Mouse (Mus musculus): ENCODE results near the gene Fgfr2. TPM values are rescaled to one million over a fixed set of nuclear protein-coding genes. Genes with fewer than 3 reads are reported as not detected.

The Fgfr2 gene
- total and polyA plus RNA-seq, 2 experiments from 2014 or later: 17.1 to 47.6 TPM

GRCm38 (mm10) chr7:132804461-132804860 is 318.7 kb downstream of the Fgfr2 start:
- Histone ChIP-seq H3K4me2 (ENCODE audit: low read depth) (no peak overlapping the region), H3K4me3 (ENCODE audit: low read depth, low read length) (no peak overlapping the region), H3K27ac (ENCODE audit: low read depth, low read length) (no peak overlapping the region), H3K9me3 (ENCODE audit: low read length) (no peaks in the 10 kb centered on the region), H3K36me3 (ENCODE audit: insufficient read depth) (no peaks in the 10 kb centered on the region), H3K27me3 (ENCODE audit: insufficient read depth, low read length) (no peaks in the 10 kb centered on the region), H3K4me1 (ENCODE audit: insufficient read depth) (peaks cover 19% of the 10 kb centered on the region; the same call in 1 of the 2 replicates), H3K9ac (no peak overlapping the region)
- WGBS: 84% methylated on average over 7 of the region's 7 CpGs
- DNase-seq (no peak), ATAC-seq (no peak)
- no peak for TF ChIP-seq CTCF (IDR thresholded peaks at IDR 0.05; ENCODE audit: low read depth)

GRCm38 (mm10) chr7:132803962-132804361 is 319.2 kb downstream of the Fgfr2 start:
- no peaks in the 10 kb centered on the region for H3K9me3 ChIP-seq (ENCODE audit: low read length)
- TF ChIP-seq CTCF (IDR thresholded peaks at IDR 0.05; ENCODE audit: low read depth): no peak
- H3K27me3 ChIP-seq (ENCODE audit: insufficient read depth, low read length): no peaks in the 10 kb centered on the region
- H3K4me1 ChIP-seq (ENCODE audit: insufficient read depth): peaks cover 18% of the 10 kb centered on the region; the same call in 1 of the 2 replicates
- no peak overlapping the region for H3K9ac ChIP-seq
- H3K27ac ChIP-seq (ENCODE audit: low read depth, low read length): no peak overlapping the region
- no peak overlapping the region for H3K4me2 ChIP-seq (ENCODE audit: low read depth)
- no peak overlapping the region for H3K4me3 ChIP-seq (ENCODE audit: low read depth, low read length)
- ATAC-seq: no peak
- H3K36me3 ChIP-seq (ENCODE audit: insufficient read depth): no peaks in the 10 kb centered on the region
- DNase-seq: no peak
- 60% methylated on average over 3 of the region's 3 CpGs for WGBS

DNA sequence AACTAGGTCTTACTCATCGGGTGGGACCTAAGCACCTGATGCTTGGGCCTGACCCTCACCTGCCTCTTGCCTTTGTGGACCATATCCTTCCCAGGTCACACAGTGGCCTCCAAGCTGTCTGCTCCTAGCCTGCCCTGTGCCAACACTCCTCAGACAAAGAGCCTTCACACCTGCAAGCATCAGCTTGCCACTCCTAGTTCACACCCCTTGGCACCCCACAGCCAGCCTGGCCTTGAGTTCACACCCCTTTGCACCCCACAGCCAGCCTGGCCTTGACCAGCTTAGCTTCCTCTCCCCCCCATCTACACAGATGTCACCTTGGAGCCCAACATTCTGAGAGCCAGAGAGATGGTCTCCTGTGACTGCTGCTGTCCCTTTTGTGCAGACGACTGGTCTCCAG is 319.8 kb downstream of the Fgfr2 start:
- H3K4me1 ChIP-seq (ENCODE audit: insufficient read depth): peaks cover 14% of the 10 kb centered on the region; the same call in 1 of the 2 replicates

GRCm38 (mm10) chr7:132802691-132803090 is 320.5 kb downstream of the Fgfr2 start:
- Histone ChIP-seq H3K27me3 (ENCODE audit: insufficient read depth, low read length) (no peaks in the 10 kb centered on the region), H3K4me2 (ENCODE audit: low read depth) (no peak overlapping the region), H3K36me3 (ENCODE audit: insufficient read depth) (no peaks in the 10 kb centered on the region), H3K4me1 (ENCODE audit: insufficient read depth) (peaks cover 13% of the 10 kb centered on the region; the same call in 1 of the 2 replicates), H3K4me3 (ENCODE audit: low read depth, low read length) (no peak overlapping the region), H3K9me3 (ENCODE audit: low read length) (no peaks in the 10 kb centered on the region), H3K9ac (no peak overlapping the region), H3K27ac (ENCODE audit: low read depth, low read length) (no peak overlapping the region)
- 85% methylated on average over 11 of the region's 11 CpGs for WGBS
- TF ChIP-seq CTCF (IDR thresholded peaks at IDR 0.05; ENCODE audit: low read depth): no peak
- no peak for ATAC-seq
- DNase-seq: no peak

More for the DNA sequence above, 319.8 kb downstream of the Fgfr2 start:
- Histone ChIP-seq H3K27ac (ENCODE audit: low read depth, low read length) (no peak overlapping the region), H3K9me3 (ENCODE audit: low read length) (no peaks in the 10 kb centered on the region), H3K36me3 (ENCODE audit: insufficient read depth) (no peaks in the 10 kb centered on the region), H3K27me3 (ENCODE audit: insufficient read depth, low read length) (no peaks in the 10 kb centered on the region), H3K4me3 (ENCODE audit: low read depth, low read length) (no peak overlapping the region), H3K4me2 (ENCODE audit: low read depth) (no peak overlapping the region), H3K9ac (no peak overlapping the region)
- no peak for TF ChIP-seq CTCF (IDR thresholded peaks at IDR 0.05; ENCODE audit: low read depth)
- 90% methylated on average over 2 of the region's 2 CpGs for WGBS
- no peak for DNase-seq
- ATAC-seq: no peak

DNA sequence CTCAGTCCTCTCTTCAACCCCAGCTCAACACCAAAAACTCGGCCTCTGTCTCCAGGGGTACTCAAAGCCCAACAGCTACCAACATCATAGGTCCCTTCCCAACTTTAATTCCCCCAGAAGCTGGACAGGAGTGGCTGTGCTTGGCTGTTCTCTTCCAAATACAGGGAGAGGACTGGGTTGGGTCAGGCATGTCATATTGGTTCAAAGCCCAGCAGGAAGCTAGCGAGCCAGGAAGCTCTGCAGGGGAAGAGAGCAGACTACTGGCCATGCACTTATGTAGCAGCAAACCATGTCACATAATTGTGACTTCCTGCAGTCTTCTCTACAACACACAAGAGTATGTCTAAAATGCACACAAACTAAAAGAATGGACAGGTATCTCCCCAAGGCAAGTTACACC is 321.1 kb downstream of the Fgfr2 start:
- H3K4me3 ChIP-seq (ENCODE audit: low read depth, low read length): no peak overlapping the region
- no peaks in the 10 kb centered on the region for H3K9me3 ChIP-seq (ENCODE audit: low read length)
- ATAC-seq: no peak
- no peak for TF ChIP-seq CTCF (IDR thresholded peaks at IDR 0.05; ENCODE audit: low read depth)
- H3K27ac ChIP-seq (ENCODE audit: low read depth, low read length): no peak overlapping the region
- H3K4me2 ChIP-seq (ENCODE audit: low read depth): no peak overlapping the region
- no peak for DNase-seq
- H3K4me1 ChIP-seq (ENCODE audit: insufficient read depth): peaks cover 13% of the 10 kb centered on the region; the same call in 1 of the 2 replicates
- H3K36me3 ChIP-seq (ENCODE audit: insufficient read depth): no peaks in the 10 kb centered on the region
- whole genome bisulfite sequencing: 66% methylated on average over 2 of the region's 2 CpGs
- no peaks in the 10 kb centered on the region for H3K27me3 ChIP-seq (ENCODE audit: insufficient read depth, low read length)
- H3K9ac ChIP-seq: no peak overlapping the region

- TF ChIP-seq CTCF (IDR thresholded peaks at IDR 0.05; ENCODE audit: low read depth): no peak
- WGBS: 93% methylated on average over 5 of the region's 5 CpGs
- ATAC-seq: no peak
These were observed 321.6 kb downstream of the Fgfr2 start for GRCm38 (mm10) chr7:132801509-132801908.

GRCm38 (mm10) chr7:132800868-132801267 is 322.3 kb downstream of the Fgfr2 start:
- Histone ChIP-seq H3K36me3 (ENCODE audit: insufficient read depth) (no peaks in the 10 kb centered on the region), H3K27ac (ENCODE audit: low read depth, low read length) (no peak overlapping the region), H3K9ac (no peak overlapping the region), H3K4me1 (ENCODE audit: insufficient read depth) (peaks cover 5% of the 10 kb centered on the region; the same call in 1 of the 2 replicates), H3K4me3 (ENCODE audit: low read depth, low read length) (no peak overlapping the region), H3K4me2 (ENCODE audit: low read depth) (no peak overlapping the region), H3K9me3 (ENCODE audit: low read length) (no peaks in the 10 kb centered on the region), H3K27me3 (ENCODE audit: insufficient read depth, low read length) (no peaks in the 10 kb centered on the region)
- ATAC-seq: no peak
- no peak for DNase-seq
- no peak for TF ChIP-seq CTCF (IDR thresholded peaks at IDR 0.05; ENCODE audit: low read depth)
- 83% methylated on average over 10 of the region's 10 CpGs for whole genome bisulfite sequencing

More at GRCm38 (mm10) chr7:132801509-132801908, 321.6 kb downstream of the Fgfr2 start:
- H3K9ac ChIP-seq: no peak overlapping the region
- no peaks in the 10 kb centered on the region for H3K9me3 ChIP-seq (ENCODE audit: low read length)
- H3K27me3 ChIP-seq (ENCODE audit: insufficient read depth, low read length): no peaks in the 10 kb centered on the region
- H3K4me2 ChIP-seq (ENCODE audit: low read depth): no peak overlapping the region
- H3K4me3 ChIP-seq (ENCODE audit: low read depth, low read length): no peak overlapping the region
- no peaks in the 10 kb centered on the region for H3K36me3 ChIP-seq (ENCODE audit: insufficient read depth)
- H3K27ac ChIP-seq (ENCODE audit: low read depth, low read length): no peak overlapping the region
- H3K4me1 ChIP-seq (ENCODE audit: insufficient read depth): peaks cover 11% of the 10 kb centered on the region; the same call in 1 of the 2 replicates
- no peak for DNase-seq

Data from forebrain, postnatal 0 days (tissue).